ENCODE assay signal across 7 mouse cellular contexts in the genomic region with DNA sequence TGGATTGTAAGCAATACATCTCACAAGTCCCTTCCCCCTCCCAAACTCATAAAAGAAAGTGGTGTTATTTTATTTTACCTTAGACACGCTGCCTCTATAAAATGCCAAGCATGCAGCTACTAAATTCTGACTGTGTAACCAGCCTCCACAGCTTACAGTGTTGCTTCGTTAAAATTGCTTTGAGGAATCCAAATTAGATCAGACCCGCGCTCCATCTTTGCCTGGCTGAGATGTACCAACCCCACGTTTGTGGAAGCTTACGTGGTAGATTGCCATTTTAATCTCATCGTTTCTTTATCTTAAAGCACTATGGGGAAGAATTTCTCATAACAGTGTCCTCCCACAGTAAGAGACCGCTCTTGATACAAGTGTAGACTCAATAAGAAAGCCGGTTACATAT.
"Had no signal": no experiment of that assay in that cellular context is flagged by ENCODE, and none has a peak within 500 bp of the region (broad histone marks: within the 10 kb centered on the region; RNA-seq: fewer than 3 reads in every experiment).

No protein-coding gene starts in this region.

- DNase-seq: kidney, adult 11 months; kidney, postnatal 10 days; kidney, postnatal 4 days; lung, embryonic 14.5 days; lung, postnatal 10 days; lung, postnatal 4 days; thymus, postnatal 4 days had no signal
